Mouse (Mus musculus): ENCODE results near the gene Dennd5b. TPM values are rescaled to one million over a fixed set of nuclear protein-coding genes. Genes with fewer than 3 reads are reported as not detected.
"Not testable (repeated sequence)": the region's sequence is repeated elsewhere in the genome, so short reads cannot be mapped to it uniquely, and the experiment has no call there.

The Dennd5b gene
- total RNA-seq, 2 experiments from 2014 or later = 5.9 to 12.4 TPM

GRCm38 (mm10) chr6:149018431-149018830 is 83.0 kb downstream of the Dennd5b start:
- DNase-seq (ENCODE audit: low spot score) = no peak

DNA sequence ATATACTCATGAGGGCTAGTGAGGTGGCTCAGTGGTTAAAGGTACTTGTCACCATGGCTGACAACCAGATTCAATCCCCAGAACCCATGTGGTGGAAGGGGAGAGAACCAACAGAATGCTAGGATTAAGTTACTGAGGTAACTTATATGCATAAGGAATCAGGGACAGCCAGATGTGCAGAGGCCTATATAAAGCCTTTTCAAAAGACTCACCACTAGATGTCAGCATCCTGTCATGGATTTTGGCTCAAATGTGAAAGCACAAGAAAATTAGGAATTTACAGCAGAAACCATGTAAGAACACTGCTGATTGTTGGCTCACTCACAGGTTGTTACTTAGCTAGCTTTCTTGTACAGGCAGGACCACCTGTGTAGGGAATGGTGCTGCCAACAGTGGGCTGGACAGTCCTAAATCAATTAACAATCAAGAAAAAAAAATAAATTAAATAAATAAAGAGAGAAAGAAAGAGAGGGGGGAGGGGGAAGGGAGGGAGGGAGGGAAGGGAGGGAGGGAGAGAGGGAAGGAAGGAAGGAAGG is 90.6 kb downstream of the Dennd5b start:
- peak; percentile 9 for DNase-seq (ENCODE audit: low spot score)

DNA sequence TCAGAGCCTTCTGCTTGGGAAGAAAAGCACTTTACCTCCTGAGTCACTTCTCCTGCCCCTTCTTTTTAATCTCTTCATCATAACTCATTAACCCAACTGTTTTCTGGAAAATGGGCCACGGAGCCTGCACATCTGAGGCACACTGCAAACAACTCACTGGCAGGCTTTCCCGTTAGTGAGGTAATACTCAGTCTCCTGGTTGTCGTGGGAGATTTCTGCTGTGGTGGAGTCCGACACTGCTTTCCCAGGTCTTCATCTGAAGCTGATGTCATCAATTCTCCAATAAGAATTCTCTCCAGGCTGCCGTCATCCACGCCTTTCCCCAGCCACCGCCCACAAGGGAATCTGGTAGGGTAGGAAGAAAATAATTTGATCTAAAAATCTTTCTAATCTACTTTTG is 96.5 kb downstream of the Dennd5b start:
- DNase-seq (ENCODE audit: low spot score) = no peak

- no peak for DNase-seq (ENCODE audit: low spot score)
Measured at GRCm38 (mm10) chr6:148994327-148994999, 107.0 kb downstream of the Dennd5b start.

GRCm38 (mm10) chr6:148993117-148994077 is 108.1 kb downstream of the Dennd5b start:
- no peak for DNase-seq (ENCODE audit: low spot score)

GRCm38 (mm10) chr6:148992373-148993116 is 108.9 kb downstream of the Dennd5b start:
- DNase-seq (ENCODE audit: low spot score) = no peak

DNA sequence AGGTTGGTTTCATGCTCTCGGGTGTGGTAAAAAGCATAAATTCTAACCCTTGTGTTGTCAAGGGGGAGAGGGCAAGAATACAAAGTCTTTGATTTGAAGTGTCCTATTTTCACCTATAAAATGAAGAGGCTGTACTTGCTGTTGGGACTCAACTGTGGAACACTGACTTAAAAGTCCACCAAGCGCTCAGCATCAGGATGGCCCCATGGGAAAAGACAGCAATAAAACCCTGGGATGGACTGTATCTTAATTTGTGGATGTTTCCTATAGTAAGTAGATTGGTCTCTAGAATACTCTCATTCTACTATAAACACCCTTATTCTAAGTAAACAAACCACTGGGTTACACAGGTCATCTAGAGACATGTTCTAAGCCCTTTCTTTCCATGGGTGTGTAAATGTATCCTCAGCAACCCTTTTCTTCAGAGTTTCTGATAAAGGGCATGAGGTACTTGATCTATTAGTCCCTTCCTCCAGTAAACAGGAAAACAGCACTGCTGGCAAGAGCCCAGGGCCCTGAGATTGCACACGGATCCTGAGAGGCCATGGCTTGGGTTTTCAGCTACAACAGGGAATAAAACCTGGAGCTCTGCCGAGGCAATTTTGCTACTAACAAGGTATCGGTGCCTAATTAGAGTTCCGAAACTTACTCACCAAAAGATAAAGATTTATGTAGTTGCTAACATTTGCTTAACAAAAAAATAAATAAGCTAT is 109.7 kb downstream of the Dennd5b start:
- no peak for DNase-seq (ENCODE audit: low spot score)

DNA sequence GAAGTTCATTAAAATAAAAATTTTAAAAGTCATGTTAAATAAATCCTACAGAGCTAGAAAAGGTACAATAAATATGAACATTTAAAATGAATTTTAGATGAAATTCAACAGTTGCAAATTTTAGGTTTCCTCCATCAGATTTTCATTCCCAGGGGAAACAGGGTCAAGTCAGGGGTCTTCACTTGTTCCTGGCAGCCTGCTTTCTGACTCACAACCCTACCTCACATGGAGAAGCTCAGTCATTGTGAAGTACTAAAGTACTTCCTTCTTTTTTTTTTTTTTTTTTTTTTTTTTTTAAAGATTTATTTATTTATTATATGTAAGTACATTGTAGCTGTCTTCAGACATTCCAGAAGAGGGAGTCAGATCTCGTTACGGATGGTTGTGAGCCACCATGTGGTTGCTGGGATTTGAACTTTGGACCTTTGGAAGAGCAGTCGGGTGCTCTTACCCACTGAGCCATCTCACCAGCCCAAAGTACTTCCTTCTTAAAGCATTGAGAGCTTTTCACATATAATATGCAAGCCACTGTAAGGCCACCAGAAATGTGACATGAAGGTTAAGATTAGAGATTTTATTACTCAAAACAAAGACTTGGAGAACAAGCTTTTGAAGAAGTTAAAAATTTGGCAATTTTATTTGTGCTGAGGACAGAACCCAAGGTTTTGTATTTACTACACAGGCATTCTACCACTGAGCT is 111.5 kb downstream of the Dennd5b start:
- DNase-seq (ENCODE audit: low spot score) = not testable (repeated sequence)

DNA sequence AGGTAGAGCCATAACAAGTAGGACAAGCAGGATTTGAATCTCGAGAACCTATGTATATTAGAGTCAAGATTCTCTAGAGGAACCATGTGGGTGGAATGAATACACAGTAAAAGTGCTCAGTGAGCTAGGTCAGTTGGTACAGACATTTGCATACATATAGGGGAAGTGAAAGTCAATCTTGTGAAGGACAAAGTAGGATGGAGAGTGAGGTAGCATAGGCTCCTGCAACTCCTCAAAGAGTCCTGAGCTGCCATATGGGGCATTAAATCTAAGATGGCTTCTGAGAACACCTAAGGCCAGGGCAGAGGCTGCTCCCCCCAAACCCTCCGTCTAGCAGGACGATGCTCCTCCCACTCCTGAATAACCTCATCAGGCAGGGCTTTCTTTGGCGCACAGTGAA is 115.5 kb downstream of the Dennd5b start:
- no peak for DNase-seq (ENCODE audit: low spot score)

DNA sequence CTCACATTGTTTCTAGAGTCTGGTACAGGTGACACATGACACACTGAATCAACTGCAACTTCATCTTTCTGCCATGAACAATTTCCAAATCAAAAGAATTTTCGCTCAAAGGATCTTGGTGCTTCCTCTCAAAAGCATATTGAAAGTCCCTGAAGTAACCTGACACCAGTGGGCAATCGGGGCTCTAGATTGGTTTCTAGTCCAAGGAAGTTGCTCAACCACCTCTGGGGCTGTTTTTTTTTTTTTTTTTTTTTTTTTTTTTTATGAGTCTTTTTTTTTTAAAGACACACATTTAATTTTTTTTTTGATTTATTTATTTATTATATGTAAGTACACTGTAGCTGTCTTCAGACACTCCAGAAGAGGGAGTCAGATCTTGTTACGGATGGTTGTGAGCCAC is 121.0 kb downstream of the Dennd5b start:
- DNase-seq (ENCODE audit: low spot score) = no peak

GRCm38 (mm10) chr6:148975096-148975495 is 126.4 kb downstream of the Dennd5b start:
- no peak for DNase-seq (ENCODE audit: low spot score)

- DNase-seq (ENCODE audit: low spot score) = no peak
Measured at GRCm38 (mm10) chr6:148972891-148973290, 128.6 kb downstream of the Dennd5b start.

DNA sequence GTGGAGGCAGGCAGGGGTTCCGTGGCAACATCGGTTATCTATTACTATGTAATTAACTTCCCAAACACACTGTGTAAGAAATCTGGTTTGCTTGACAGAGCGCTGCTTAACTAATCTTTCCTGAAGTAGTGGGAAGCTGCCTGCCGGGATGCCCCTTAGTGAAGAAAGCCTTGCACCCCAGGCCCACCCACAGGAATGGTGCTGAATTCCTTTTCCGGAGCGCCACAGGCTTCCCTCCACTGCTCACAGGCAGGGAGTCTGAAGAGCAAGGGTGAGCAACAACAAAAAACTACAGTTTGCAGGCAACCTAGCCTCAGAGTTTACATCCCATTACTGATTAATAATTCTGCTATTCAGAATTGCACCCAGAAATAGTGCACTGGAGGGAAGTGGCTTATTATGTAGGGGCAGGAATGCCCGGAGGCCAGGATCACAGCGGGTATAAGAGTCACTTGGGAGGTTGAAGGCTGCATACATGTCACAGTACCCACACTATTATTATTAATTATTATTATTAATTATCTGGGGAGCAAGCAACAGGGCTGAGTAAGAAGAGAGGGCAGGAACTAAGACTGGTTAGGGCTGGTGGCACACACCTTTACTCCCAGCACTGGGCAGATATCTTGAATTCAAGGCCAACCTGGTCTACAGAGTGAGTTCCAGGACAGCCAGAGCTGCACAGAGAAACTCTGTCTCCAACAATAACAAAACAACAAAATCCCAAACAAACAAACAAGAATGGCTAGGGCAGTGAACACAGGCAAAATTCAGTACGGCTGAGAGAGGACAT is 129.2 kb downstream of the Dennd5b start:
- no peak for DNase-seq (ENCODE audit: low spot score)

DNA sequence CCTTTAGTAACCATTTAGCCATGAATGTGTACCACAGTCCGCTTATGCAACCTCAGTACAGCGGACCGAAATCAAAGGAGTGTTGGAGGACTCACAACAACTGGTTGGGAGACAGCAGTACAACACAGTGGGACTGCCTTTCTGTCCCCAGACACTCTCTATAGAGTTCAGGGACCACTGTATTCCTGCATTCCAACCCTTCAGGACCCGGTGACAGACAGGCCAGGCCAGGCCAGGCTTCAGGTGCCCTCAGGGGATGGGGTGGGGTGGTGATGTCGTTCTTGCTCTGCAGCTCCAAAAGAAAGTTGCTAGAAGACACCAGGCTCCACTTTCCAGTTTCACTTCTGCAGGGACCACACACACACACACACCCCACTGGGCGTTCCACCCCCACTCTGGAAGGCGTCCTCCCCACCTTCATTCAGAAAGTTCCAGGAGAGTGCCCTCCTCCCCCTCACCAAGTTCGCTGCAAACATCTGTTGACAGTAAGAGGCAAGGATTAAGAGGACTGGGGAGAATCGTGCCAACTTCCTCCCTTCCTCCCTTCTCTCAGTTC is 130.0 kb downstream of the Dennd5b start:
- DNase-seq (ENCODE audit: low spot score) = no peak

- DNase-seq (ENCODE audit: low spot score) = no peak
Measured at GRCm38 (mm10) chr6:148961285-148961684, 140.2 kb downstream of the Dennd5b start.

GRCm38 (mm10) chr6:148959540-148960238 is 141.8 kb downstream of the Dennd5b start:
- DNase-seq (ENCODE audit: low spot score) = no peak

DNA sequence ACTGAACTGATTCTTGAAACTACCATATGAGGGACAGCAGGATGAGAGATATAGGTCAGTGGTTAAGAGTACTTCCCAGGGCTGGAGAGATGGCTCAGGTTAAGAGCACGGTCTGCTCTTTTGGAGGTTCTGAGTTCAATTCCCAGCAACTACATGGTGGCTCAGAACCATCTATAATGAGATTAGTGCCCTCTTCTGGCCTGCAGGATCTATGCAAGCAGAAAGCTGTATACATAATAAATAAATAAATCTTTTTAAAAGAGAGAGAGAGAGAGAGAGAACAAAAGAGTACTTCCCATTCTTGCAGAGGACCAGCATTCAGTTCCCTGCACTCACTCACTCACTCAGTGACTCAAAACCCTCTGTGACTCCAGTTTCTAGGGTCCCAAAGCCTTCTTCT is 142.8 kb downstream of the Dennd5b start:
- DNase-seq (ENCODE audit: low spot score) = no peak

DNA sequence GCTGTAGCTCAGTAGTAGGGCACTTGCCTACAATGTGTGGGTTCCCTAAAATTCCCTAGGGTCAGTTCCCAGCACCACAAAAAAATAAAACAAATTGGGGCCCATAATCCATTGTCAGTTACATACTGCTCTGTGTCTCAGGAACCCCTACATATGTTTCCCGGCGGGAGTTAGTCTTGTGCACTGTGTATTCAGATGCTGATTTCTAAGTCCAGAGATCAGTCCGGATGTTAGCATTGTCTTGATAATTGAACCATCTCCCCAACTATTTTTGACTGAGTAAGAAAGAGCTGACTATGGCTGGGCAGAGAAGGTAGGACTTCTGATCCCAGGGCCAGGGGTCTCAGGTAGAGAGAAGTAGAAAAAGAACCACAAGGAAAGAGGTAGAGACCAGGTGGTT is 144.4 kb downstream of the Dennd5b start:
- DNase-seq (ENCODE audit: low spot score) = no peak

All from gastrocnemius, adult 18-20 months (tissue).